Mouse (Mus musculus) heart, embryonic 16.5 days (tissue): ENCODE measurements at regions not wholly inside any gene's neighbourhood (a gene's known extent, or its start where the extent isn't known, plus 50 kb on each side); places are given as distances from the start of the nearest gene placed in this dataset.

Experiments used
- ATAC-seq: fragments of 200-750 bp; cut with Nextera tagmentation; replicated peaks from 2 replicates; pipeline ENCODE4 v1.8.0; 2017; ENCODE audit warnings: moderate number of reproducible peaks; ENCODE audit not compliant: insufficient read depth, low FRiP score; ENCODE audit errors: extremely low read depth
- H3K27ac ChIP-seq: fragments of 300-500 bp; sonication (generic); 2 replicates; pipeline ENCODE4 v1.5.1; 2014; ENCODE audit warnings: mild to moderate bottlenecking, low read length, control low read depth, moderate library complexity
- H3K27me3 ChIP-seq: fragments of 300-500 bp; sonication (generic); 2 replicates; pipeline ENCODE4 v1.6.1; 2014; ENCODE audit warnings: low read length, mixed read lengths; ENCODE audit not compliant: control insufficient read depth, insufficient read depth
- H3K36me3 ChIP-seq: fragments of 300-500 bp; sonication (generic); 2 replicates; pipeline ENCODE4 v1.6.1; 2014; ENCODE audit not compliant: control insufficient read depth, insufficient read depth
- H3K4me1 ChIP-seq: fragments of 300-500 bp; sonication (generic); 2 replicates; pipeline ENCODE4 v1.6.1; 2014; ENCODE audit warnings: low read length, mixed read lengths; ENCODE audit not compliant: control insufficient read depth, insufficient read depth
- H3K4me2 ChIP-seq: fragments of 300-500 bp; sonication (generic); 2 replicates; pipeline ENCODE4 v1.6.1; 2014; ENCODE audit warnings: low read depth, mild to moderate bottlenecking, control low read depth, low read length
- H3K4me3 ChIP-seq: fragments of 300-500 bp; sonication (generic); 2 replicates; pipeline ENCODE4 v1.5.1; 2014; ENCODE audit warnings: mild to moderate bottlenecking, control low read depth, low read length
- H3K9ac ChIP-seq: fragments of 300-500 bp; sonication (generic); 2 replicates; pipeline ENCODE4 v1.6.1; 2014; ENCODE audit warnings: low read length, control low read depth
- H3K9me3 ChIP-seq: fragments of 300-500 bp; sonication (generic); replicated peaks from 2 replicates; pipeline ENCODE4 v1.6.1; 2016; ENCODE audit warnings: low read length; ENCODE audit not compliant: control insufficient read depth
- WGBS: fragments of 180-500 bp; shearing (Covaris S2); extraction: QIAGEN DNeasy Blood & Tissue Kit; methylation state at CpG from one replicate; pipeline ENCODE4 v1.1.7; 2014; 5-methylcytosine and 5-hydroxymethylcytosine counted together

GRCm38 (mm10) chr13:99071821-99072414 lies 87.6 kb upstream of the 1700024P04Rik start:
- Histone ChIP-seq H3K4me2 (no peak overlapping the region), H3K36me3 (no peaks in the 10 kb centered on the region), H3K27ac (no peak overlapping the region), H3K9me3 (no peaks in the 10 kb centered on the region), H3K9ac (no peak overlapping the region), H3K4me3 (no peak overlapping the region), H3K4me1 (peaks cover 8% of the 10 kb centered on the region), H3K27me3 (no peaks in the 10 kb centered on the region)
- no peak for ATAC-seq
- 61% methylated on average over 8 of the region's 8 CpGs for WGBS

DNA sequence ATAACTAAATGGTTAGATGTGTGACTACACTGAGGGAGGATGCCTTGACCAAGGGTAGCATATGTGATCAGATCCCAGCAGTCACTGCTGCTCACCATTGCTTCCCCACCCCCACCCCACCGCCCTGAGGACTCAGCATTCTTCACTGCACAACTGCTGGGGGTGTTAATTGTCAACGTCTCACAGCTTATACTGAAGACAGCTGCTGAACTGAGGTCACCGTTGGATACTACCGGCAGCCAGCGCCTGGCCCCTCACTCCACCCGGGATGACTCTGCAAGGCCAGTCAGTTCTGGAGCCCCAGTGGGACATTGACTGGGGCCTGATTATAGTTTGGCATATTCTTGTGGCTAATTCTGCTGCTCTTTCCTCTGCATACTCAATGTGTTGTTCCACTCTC lies 87.0 kb upstream of the 1700024P04Rik start:
- Histone ChIP-seq H3K4me3 (no peak overlapping the region), H3K4me1 (peaks cover 8% of the 10 kb centered on the region), H3K9me3 (no peaks in the 10 kb centered on the region), H3K9ac (no peak overlapping the region), H3K27ac (no peak overlapping the region), H3K27me3 (no peaks in the 10 kb centered on the region), H3K36me3 (no peaks in the 10 kb centered on the region), H3K4me2 (no peak overlapping the region)
- ATAC-seq = peak; percentile 79
- 23% methylated on average over 6 of the region's 6 CpGs for WGBS

GRCm38 (mm10) chr13:99069767-99070166 lies 85.4 kb upstream of the 1700024P04Rik start:
- H3K9me3 ChIP-seq = no peaks in the 10 kb centered on the region
- H3K9ac ChIP-seq = no peak overlapping the region
- no peak overlapping the region for H3K4me3 ChIP-seq
- 88% methylated on average over 10 of the region's 10 CpGs for WGBS
- no peaks in the 10 kb centered on the region for H3K27me3 ChIP-seq
- ATAC-seq = no peak
- H3K36me3 ChIP-seq = no peaks in the 10 kb centered on the region
- H3K4me1 ChIP-seq = peaks cover 8% of the 10 kb centered on the region
- no peak overlapping the region for H3K27ac ChIP-seq
- H3K4me2 ChIP-seq = no peak overlapping the region

DNA sequence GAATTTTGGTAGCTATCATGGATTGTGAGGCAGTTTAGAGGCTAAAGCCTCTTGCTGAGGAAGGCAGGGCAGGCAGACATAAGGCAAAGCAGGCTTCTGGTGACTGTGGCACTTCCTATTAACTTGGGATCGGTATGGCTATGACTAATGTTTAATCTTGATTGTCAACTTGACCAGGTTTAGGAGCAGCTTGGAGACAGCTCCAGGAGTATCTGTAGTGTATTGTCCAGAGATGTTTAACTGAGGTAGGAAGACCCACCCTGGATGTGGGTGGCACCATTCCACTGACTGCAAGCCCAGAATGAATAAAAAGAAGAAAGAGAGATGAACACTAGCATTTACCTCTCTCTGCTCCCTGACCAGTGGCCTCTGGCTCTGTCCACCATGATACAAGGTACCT lies 83.1 kb upstream of the 1700024P04Rik start:
- no peak overlapping the region for H3K4me3 ChIP-seq
- WGBS = 79% methylated on average over 1 of the region's 1 CpGs

GRCm38 (mm10) chr13:99063431-99063830 lies 79.1 kb upstream of the 1700024P04Rik start:
- Histone ChIP-seq H3K27ac (no peak overlapping the region), H3K9ac (no peak overlapping the region), H3K4me1 (peaks cover 3% of the 10 kb centered on the region; the same call in 1 of the 2 replicates), H3K4me3 (no peak overlapping the region), H3K36me3 (no peaks in the 10 kb centered on the region), H3K4me2 (no peak overlapping the region), H3K9me3 (no peaks in the 10 kb centered on the region), H3K27me3 (no peaks in the 10 kb centered on the region)
- 79% methylated on average over 4 of the region's 4 CpGs for WGBS
- ATAC-seq = no peak

More for the DNA sequence above, 83.1 kb upstream of the 1700024P04Rik start:
- Histone ChIP-seq H3K4me2 (no peak overlapping the region), H3K4me1 (peaks cover 8% of the 10 kb centered on the region), H3K36me3 (no peaks in the 10 kb centered on the region), H3K9me3 (no peaks in the 10 kb centered on the region), H3K9ac (no peak overlapping the region), H3K27ac (no peak overlapping the region), H3K27me3 (no peaks in the 10 kb centered on the region)
- no peak for ATAC-seq

DNA sequence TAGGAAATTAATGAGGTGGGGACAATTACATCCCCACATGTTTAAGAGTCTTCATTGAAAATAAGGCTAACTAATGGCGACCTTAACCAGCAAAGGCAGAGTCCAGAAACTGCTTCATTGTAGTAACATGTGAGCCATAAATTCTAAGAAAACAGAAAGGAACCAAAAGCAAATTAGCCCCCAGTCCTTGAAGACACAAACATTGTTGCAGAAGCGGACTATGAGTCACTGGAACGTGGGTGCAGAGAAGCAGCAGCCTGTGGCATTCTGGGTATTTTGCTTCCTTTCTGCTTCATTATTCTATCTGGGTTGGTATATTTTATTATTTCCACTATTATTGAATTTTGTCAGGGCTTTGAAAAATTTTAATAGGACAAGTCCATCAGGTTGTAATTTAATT lies 78.6 kb upstream of the 1700024P04Rik start:
- no peaks in the 10 kb centered on the region for H3K27me3 ChIP-seq
- no peaks in the 10 kb centered on the region for H3K9me3 ChIP-seq
- no peaks in the 10 kb centered on the region for H3K36me3 ChIP-seq
- peaks cover 4% of the 10 kb centered on the region; the same call in 1 of the 2 replicates for H3K4me1 ChIP-seq
- ATAC-seq = no peak
- H3K9ac ChIP-seq = no peak overlapping the region
- no peak overlapping the region for H3K27ac ChIP-seq
- WGBS = 80% methylated on average over 3 of the region's 3 CpGs
- H3K4me2 ChIP-seq = no peak overlapping the region
- H3K4me3 ChIP-seq = no peak overlapping the region

DNA sequence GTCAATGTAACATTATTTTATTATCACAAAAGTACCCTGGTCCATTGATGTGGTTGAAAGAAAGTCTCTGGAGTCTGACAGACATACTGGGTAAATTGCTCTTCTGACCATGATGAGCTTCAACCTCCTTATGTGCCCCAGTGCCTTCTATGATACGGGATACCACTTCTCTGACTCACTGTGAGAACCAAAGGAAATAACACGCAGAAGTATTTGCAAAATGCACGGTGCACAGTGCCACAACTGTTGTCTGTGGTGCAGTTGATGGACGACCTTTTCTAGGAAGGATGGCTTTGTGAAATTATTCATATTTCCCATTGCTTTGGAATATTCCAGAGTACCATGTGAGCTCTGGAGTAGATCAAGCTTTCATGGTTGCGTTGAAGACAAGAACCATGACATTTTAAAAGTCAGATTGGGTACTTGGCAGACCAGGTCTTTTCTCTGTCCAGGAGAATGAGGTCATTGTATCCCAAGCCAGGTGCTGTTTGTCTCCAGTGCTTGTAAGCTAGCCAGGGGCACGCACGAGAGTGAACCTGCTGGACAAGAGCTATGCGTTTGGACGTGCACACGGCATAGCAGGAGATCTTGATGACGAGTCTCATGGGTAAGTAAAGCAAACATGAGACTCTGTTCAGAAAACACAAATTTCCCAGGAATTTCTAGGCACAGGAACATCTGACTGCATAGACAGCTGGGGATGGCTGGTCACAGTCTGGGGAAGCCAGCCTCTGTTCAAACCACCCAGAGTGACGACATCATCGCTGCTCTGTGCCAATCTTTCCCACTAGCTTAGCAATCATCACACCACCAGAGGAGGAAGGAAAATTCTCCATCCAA lies 74.0 kb upstream of the 1700024P04Rik start:
- H3K27ac ChIP-seq = no peak overlapping the region
- no peak overlapping the region for H3K9ac ChIP-seq
- ATAC-seq = no peak; the same call in 1 of the 2 replicates
- H3K9me3 ChIP-seq = no peaks in the 10 kb centered on the region
- H3K27me3 ChIP-seq = no peaks in the 10 kb centered on the region
- 59% methylated on average over 13 of the region's 13 CpGs for WGBS
- H3K4me1 ChIP-seq = peaks cover 12% of the 10 kb centered on the region; the same call in 1 of the 2 replicates
- no peak overlapping the region for H3K4me3 ChIP-seq
- H3K36me3 ChIP-seq = no peaks in the 10 kb centered on the region
- no peak overlapping the region for H3K4me2 ChIP-seq

DNA sequence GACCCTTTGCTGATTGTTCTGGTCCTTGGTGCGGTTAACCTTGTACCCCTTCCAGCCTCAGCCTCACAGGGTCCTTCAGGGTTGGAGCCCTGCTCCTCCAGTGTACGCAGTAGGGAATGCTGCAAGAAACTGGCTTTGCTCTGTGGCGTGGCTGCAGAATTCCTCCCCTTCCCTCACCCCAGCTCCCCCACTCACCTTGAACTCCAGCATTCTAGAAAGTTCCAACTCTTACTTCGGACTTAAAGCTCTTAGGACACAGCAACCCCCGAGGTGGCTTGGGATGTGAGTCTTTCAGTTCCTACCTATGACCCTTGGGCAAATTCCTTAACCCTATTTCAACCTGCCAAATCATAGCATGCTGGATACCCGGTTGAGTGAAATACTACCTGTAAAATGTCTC lies 73.3 kb upstream of the 1700024P04Rik start:
- no peaks in the 10 kb centered on the region for H3K27me3 ChIP-seq
- peaks cover 12% of the 10 kb centered on the region; the same call in 1 of the 2 replicates for H3K4me1 ChIP-seq
- no peaks in the 10 kb centered on the region for H3K9me3 ChIP-seq
- no peak overlapping the region for H3K27ac ChIP-seq
- no peaks in the 10 kb centered on the region for H3K36me3 ChIP-seq
- H3K4me2 ChIP-seq = no peak overlapping the region
- WGBS = 82% methylated on average over 6 of the region's 6 CpGs
- H3K4me3 ChIP-seq = no peak overlapping the region
- ATAC-seq = no peak
- H3K9ac ChIP-seq = no peak overlapping the region

DNA sequence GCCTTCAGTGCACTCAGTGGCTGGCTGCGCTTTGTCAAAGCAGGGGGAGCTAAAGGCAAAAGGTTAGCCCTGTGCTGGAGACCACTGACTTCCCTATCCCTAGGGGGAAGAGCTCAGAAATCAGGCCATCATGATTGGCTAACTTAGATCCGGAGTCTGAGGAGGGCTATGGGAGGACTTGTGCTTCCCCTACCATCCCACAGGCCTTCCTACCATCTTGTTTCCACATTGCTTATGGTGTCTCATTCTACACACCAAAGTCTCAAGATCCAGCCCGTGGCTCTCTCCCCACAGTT lies 72.9 kb upstream of the 1700024P04Rik start:
- Histone ChIP-seq H3K36me3 (no peaks in the 10 kb centered on the region), H3K9me3 (no peaks in the 10 kb centered on the region), H3K4me3 (no peak overlapping the region), H3K27ac (no peak overlapping the region), H3K9ac (no peak overlapping the region), H3K4me1 (peaks cover 12% of the 10 kb centered on the region; the same call in 1 of the 2 replicates), H3K27me3 (no peaks in the 10 kb centered on the region), H3K4me2 (no peak overlapping the region)
- no peak for ATAC-seq
- WGBS = 61% methylated on average over 3 of the region's 3 CpGs
